Mouse (Mus musculus): ENCODE data around the gene Aqp5. TPM values are rescaled to one million over a fixed set of nuclear protein-coding genes. Genes with fewer than 3 reads are reported as not detected.
A peak's percentile ranks its signal among the peaks of the same experiment; 100 is the strongest.

The Aqp5 gene
- polyA plus RNA-seq, 1 experiment from 2014 or later, result 0.72 TPM

GRCm38 (mm10) chr15:99614273-99614672 lies 23.7 kb downstream of the Aqp5 start:
- Histone ChIP-seq H3K9me3 (ENCODE audit: control insufficient read depth, low read length) (no peaks in the 10 kb centered on the region), H3K4me3 (ENCODE audit: low read depth, low read length) (no peak overlapping the region), H3K27me3 (ENCODE audit: control insufficient read depth, insufficient read depth, low read length) (no peaks in the 10 kb centered on the region), H3K4me2 (replicated peaks; ENCODE audit: low read depth) (no peak overlapping the region), H3K4me1 (replicated peaks; ENCODE audit: control insufficient read depth, insufficient read depth) (0 out of 2 replicates have a peak, but pooled peaks cover 2% of the 10 kb centered on the region), H3K27ac (replicated peaks) (no peak overlapping the region), H3K9ac (ENCODE audit: low read length) (no peak overlapping the region), H3K36me3 (ENCODE audit: control insufficient read depth, insufficient read depth, low read length) (no peaks in the 10 kb centered on the region)
- 63% methylated on average over 13 of the region's 13 CpGs for WGBS
- TF ChIP-seq EP300 (optimal IDR thresholded peaks at IDR 0.05), result no peak
- DNase-seq (ENCODE audit: low spot score) (no peak), ATAC-seq (ENCODE audit: low FRiP score, low TSS enrichment) (no peak)

DNA sequence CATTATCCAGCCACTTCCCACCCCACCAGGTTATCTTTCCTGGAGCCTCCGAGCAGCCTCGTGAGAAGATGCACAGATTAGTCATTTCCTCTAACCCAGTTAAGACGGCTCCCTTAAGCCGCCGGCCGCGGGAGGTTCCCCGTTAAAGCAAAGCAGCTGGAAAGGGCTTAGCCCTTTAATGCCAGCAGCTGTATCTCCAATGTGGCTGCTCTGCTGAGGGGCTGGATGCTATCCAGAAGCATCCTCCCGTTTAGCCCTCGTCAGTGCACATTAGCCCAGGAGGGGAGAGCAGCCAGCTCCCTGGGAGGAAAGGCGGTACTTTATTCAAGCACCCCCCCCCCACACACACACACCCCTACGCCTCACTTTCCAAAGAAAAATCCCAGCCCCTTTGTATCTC lies 24.2 kb downstream of the Aqp5 start:
- no peak for TF ChIP-seq EP300 (optimal IDR thresholded peaks at IDR 0.05)
- TF ChIP-seq CTCF (IDR thresholded peaks at IDR 0.05; ENCODE audit: low read depth), result 0 out of 2 replicates have a peak, but pooled peaks have one; percentile 1
- ATAC-seq (ENCODE audit: low FRiP score, low TSS enrichment), result peak; percentile 79

GRCm38 (mm10) chr15:99615246-99615645 lies 24.7 kb downstream of the Aqp5 start:
- Histone ChIP-seq H3K4me2 (replicated peaks; ENCODE audit: low read depth) (0 out of 2 replicates have a peak overlapping the region, but pooled peaks have one; percentile 14), H3K36me3 (ENCODE audit: control insufficient read depth, insufficient read depth, low read length) (no peaks in the 10 kb centered on the region), H3K4me1 (replicated peaks; ENCODE audit: control insufficient read depth, insufficient read depth) (0 out of 2 replicates have a peak, but pooled peaks cover 2% of the 10 kb centered on the region), H3K27ac (replicated peaks) (0 out of 2 replicates have a peak overlapping the region, but pooled peaks have one; percentile 13), H3K9me3 (ENCODE audit: control insufficient read depth, low read length) (no peaks in the 10 kb centered on the region), H3K27me3 (ENCODE audit: control insufficient read depth, insufficient read depth, low read length) (no peaks in the 10 kb centered on the region), H3K4me3 (ENCODE audit: low read depth, low read length) (no peak overlapping the region), H3K9ac (ENCODE audit: low read length) (no peak overlapping the region)
- DNase-seq (ENCODE audit: low spot score) (peak; percentile 18), ATAC-seq (ENCODE audit: low FRiP score, low TSS enrichment) (peak; percentile 69)
- TF ChIP-seq EP300 (optimal IDR thresholded peaks at IDR 0.05) (no peak), CTCF (IDR thresholded peaks at IDR 0.05; ENCODE audit: low read depth) (0 out of 2 replicates have a peak, but pooled peaks have one; percentile 0)
- 18% methylated on average over 9 of the region's 9 CpGs for WGBS

More for the DNA sequence above, 24.2 kb downstream of the Aqp5 start:
- Histone ChIP-seq H3K4me2 (replicated peaks; ENCODE audit: low read depth) (0 out of 2 replicates have a peak overlapping the region, but pooled peaks have one; percentile 14), H3K27me3 (ENCODE audit: control insufficient read depth, insufficient read depth, low read length) (no peaks in the 10 kb centered on the region), H3K9ac (ENCODE audit: low read length) (no peak overlapping the region), H3K4me3 (ENCODE audit: low read depth, low read length) (no peak overlapping the region), H3K4me1 (replicated peaks; ENCODE audit: control insufficient read depth, insufficient read depth) (0 out of 2 replicates have a peak, but pooled peaks cover 2% of the 10 kb centered on the region), H3K36me3 (ENCODE audit: control insufficient read depth, insufficient read depth, low read length) (no peaks in the 10 kb centered on the region), H3K9me3 (ENCODE audit: control insufficient read depth, low read length) (no peaks in the 10 kb centered on the region), H3K27ac (replicated peaks) (no peak overlapping the region)
- 8% methylated on average over 12 of the region's 12 CpGs for WGBS
- DNase-seq (ENCODE audit: low spot score), result peak; percentile 35

- H3K36me3 ChIP-seq (ENCODE audit: control insufficient read depth, insufficient read depth, low read length), result peaks cover 8% of the 10 kb centered on the region; the same call in 1 of the 2 replicates
- 0 out of 2 replicates have a peak, but pooled peaks cover 2% of the 10 kb centered on the region for H3K4me1 ChIP-seq (replicated peaks; ENCODE audit: control insufficient read depth, insufficient read depth)
- ATAC-seq (ENCODE audit: low FRiP score, low TSS enrichment) (no peak), DNase-seq (ENCODE audit: low spot score) (no peak)
- no peaks in the 10 kb centered on the region for H3K27me3 ChIP-seq (ENCODE audit: control insufficient read depth, insufficient read depth, low read length)
- H3K4me2 ChIP-seq (replicated peaks; ENCODE audit: low read depth), result no peak overlapping the region
- TF ChIP-seq CTCF (IDR thresholded peaks at IDR 0.05; ENCODE audit: low read depth), result no peak
- no peak overlapping the region for H3K27ac ChIP-seq (replicated peaks)
- no peak overlapping the region for H3K4me3 ChIP-seq (ENCODE audit: low read depth, low read length)
- no peaks in the 10 kb centered on the region for H3K9me3 ChIP-seq (ENCODE audit: control insufficient read depth, low read length)
- 74% methylated on average over 3 of the region's 3 CpGs for WGBS
- no peak overlapping the region for H3K9ac ChIP-seq (ENCODE audit: low read length)
These were observed 28.0 kb downstream of the Aqp5 start for GRCm38 (mm10) chr15:99618595-99618994.

GRCm38 (mm10) chr15:99619821-99620220 lies 29.2 kb downstream of the Aqp5 start:
- no peak overlapping the region for H3K27ac ChIP-seq (replicated peaks)
- H3K27me3 ChIP-seq (ENCODE audit: control insufficient read depth, insufficient read depth, low read length), result no peaks in the 10 kb centered on the region
- ATAC-seq (ENCODE audit: low FRiP score, low TSS enrichment), result no peak
- no peak for DNase-seq (ENCODE audit: low spot score)
- no peak overlapping the region for H3K4me3 ChIP-seq (ENCODE audit: low read depth, low read length)
- H3K9ac ChIP-seq (ENCODE audit: low read length), result no peak overlapping the region
- H3K4me2 ChIP-seq (replicated peaks; ENCODE audit: low read depth), result no peak overlapping the region
- TF ChIP-seq CTCF (IDR thresholded peaks at IDR 0.05; ENCODE audit: low read depth) (no peak), EP300 (optimal IDR thresholded peaks at IDR 0.05) (no peak)
- H3K9me3 ChIP-seq (ENCODE audit: control insufficient read depth, low read length), result no peaks in the 10 kb centered on the region
- WGBS, result 69% methylated on average over 4 of the region's 4 CpGs
- 0 out of 2 replicates have a peak, but pooled peaks cover 2% of the 10 kb centered on the region for H3K4me1 ChIP-seq (replicated peaks; ENCODE audit: control insufficient read depth, insufficient read depth)
- H3K36me3 ChIP-seq (ENCODE audit: control insufficient read depth, insufficient read depth, low read length), result peaks cover 14% of the 10 kb centered on the region

GRCm38 (mm10) chr15:99622063-99622462 lies 31.5 kb downstream of the Aqp5 start:
- DNase-seq (ENCODE audit: low spot score), result no peak
- H3K9ac ChIP-seq (ENCODE audit: low read length), result no peak overlapping the region
- no peaks in the 10 kb centered on the region for H3K27me3 ChIP-seq (ENCODE audit: control insufficient read depth, insufficient read depth, low read length)
- no peak overlapping the region for H3K4me2 ChIP-seq (replicated peaks; ENCODE audit: low read depth)
- 79% methylated on average over 11 of the region's 11 CpGs for WGBS
- TF ChIP-seq EP300 (optimal IDR thresholded peaks at IDR 0.05) (no peak), CTCF (IDR thresholded peaks at IDR 0.05; ENCODE audit: low read depth) (no peak)
- H3K27ac ChIP-seq (replicated peaks), result no peak overlapping the region
- ATAC-seq (ENCODE audit: low FRiP score, low TSS enrichment), result no peak
- H3K4me3 ChIP-seq (ENCODE audit: low read depth, low read length), result no peak overlapping the region
- peaks cover 15% of the 10 kb centered on the region for H3K36me3 ChIP-seq (ENCODE audit: control insufficient read depth, insufficient read depth, low read length)
- no peaks in the 10 kb centered on the region for H3K4me1 ChIP-seq (replicated peaks; ENCODE audit: control insufficient read depth, insufficient read depth)
- no peaks in the 10 kb centered on the region for H3K9me3 ChIP-seq (ENCODE audit: control insufficient read depth, low read length)
